10 mouse cellular contexts compared by ENCODE assay signal in the genomic region with DNA sequence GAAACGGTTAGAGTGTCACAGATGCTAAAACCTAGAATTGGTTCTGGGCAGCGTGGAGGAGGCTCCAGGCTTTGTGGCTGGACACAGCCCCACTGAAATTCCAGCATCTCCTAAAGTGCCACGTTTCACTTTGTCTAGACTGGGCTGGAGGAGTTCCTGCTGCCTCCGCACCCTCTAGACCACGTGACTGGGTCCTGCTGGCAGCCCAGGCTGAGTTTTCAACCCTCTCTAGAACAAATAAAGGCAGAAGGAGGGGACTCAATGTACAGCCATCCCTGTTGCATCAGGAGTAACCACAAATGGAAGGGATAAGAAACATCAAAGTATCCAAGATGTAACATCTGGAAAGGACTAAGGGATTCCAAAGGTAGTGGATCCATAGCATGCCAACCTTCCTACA. TPM values are rescaled to one million over a fixed set of nuclear protein-coding genes. Genes with fewer than 3 reads are reported as not detected.
DNase-seq lines count a peak whose midpoint lies in the region; ATAC-seq and TF ChIP-seq lines count a peak whose summit lies in the region.
"Had no signal": no experiment of that assay in that cellular context is flagged by ENCODE, and none has a peak within 500 bp of the region (broad histone marks: within the 10 kb centered on the region; RNA-seq: fewer than 3 reads in every experiment).

No protein-coding gene starts in this region.

- no peaks in the 10 kb centered on the region for H3K9me3 ChIP-seq in neural tube, embryonic 13.5 days
- H3K9me3 ChIP-seq in neural tube, embryonic 15.5 days (replicated peaks): no peaks in the 10 kb centered on the region
- no peaks in the 10 kb centered on the region for H3K9me3 ChIP-seq in kidney, embryonic 16.5 days (ENCODE audit: low read length)
- no peaks in the 10 kb centered on the region for H3K9me3 ChIP-seq in stomach, embryonic 16.5 days (replicated peaks; ENCODE audit: control insufficient read depth, low read length)
- H3K9me3 ChIP-seq in hindbrain, embryonic 11.5 days (ENCODE audit: control insufficient read depth, low read length): no peaks in the 10 kb centered on the region
- H3K9me3 ChIP-seq: megakaryocyte, embryonic 14.5 days had no signal

- no peak for ATAC-seq in neural tube, embryonic 13.5 days (ENCODE audit: low read depth)
- ATAC-seq in neural tube, embryonic 15.5 days (ENCODE audit: low FRiP score): no peak
- ATAC-seq in kidney, embryonic 16.5 days (ENCODE audit: low FRiP score, low TSS enrichment): no peak
- no peak for ATAC-seq in stomach, embryonic 16.5 days (ENCODE audit: insufficient read depth, low FRiP score)
- ATAC-seq in hindbrain, embryonic 11.5 days (ENCODE audit: low FRiP score): no peak
- ATAC-seq in frontal cortex, adult (ENCODE audit: low TSS enrichment): no peak

- no peak overlapping the region for H3K4me2 ChIP-seq in neural tube, embryonic 13.5 days
- H3K4me2 ChIP-seq in neural tube, embryonic 15.5 days: no peak overlapping the region
- peak overlapping the region; percentile 66; the same call in 1 of the 2 replicates for H3K4me2 ChIP-seq in kidney, embryonic 16.5 days (replicated peaks; ENCODE audit: low read depth, low read length)
- peak overlapping the region; percentile 76 for H3K4me2 ChIP-seq in stomach, embryonic 16.5 days (ENCODE audit: low read depth, low read length)
- no peak overlapping the region for H3K4me2 ChIP-seq in hindbrain, embryonic 11.5 days (replicated peaks; ENCODE audit: low read depth, low read length)

- TF ChIP-seq CTCF in left cerebral cortex, adult 2 months (IDR thresholded peaks at IDR 0.05): no peak

- peaks cover 7% of the 10 kb centered on the region; the same call in 1 of the 2 replicates for H3K36me3 ChIP-seq in neural tube, embryonic 13.5 days
- H3K36me3 ChIP-seq in neural tube, embryonic 15.5 days: no peaks in the 10 kb centered on the region
- peaks cover 10% of the 10 kb centered on the region for H3K36me3 ChIP-seq in kidney, embryonic 16.5 days (ENCODE audit: insufficient read depth, low read length)
- H3K36me3 ChIP-seq in stomach, embryonic 16.5 days (ENCODE audit: control insufficient read depth, insufficient read depth, low read length): no peaks in the 10 kb centered on the region
- H3K36me3 ChIP-seq in hindbrain, embryonic 11.5 days (ENCODE audit: control insufficient read depth, insufficient read depth, low read length): no peaks in the 10 kb centered on the region

- no peaks in the 10 kb centered on the region for H3K27me3 ChIP-seq in neural tube, embryonic 13.5 days
- no peaks in the 10 kb centered on the region for H3K27me3 ChIP-seq in neural tube, embryonic 15.5 days (replicated peaks)
- H3K27me3 ChIP-seq in kidney, embryonic 16.5 days (ENCODE audit: insufficient read depth, low read length): no peaks in the 10 kb centered on the region
- H3K27me3 ChIP-seq in stomach, embryonic 16.5 days (ENCODE audit: control insufficient read depth, insufficient read depth, low read length): no peaks in the 10 kb centered on the region
- H3K27me3 ChIP-seq in hindbrain, embryonic 11.5 days (ENCODE audit: control insufficient read depth, insufficient read depth, low read length): no peaks in the 10 kb centered on the region

- H3K27ac ChIP-seq in neural tube, embryonic 13.5 days (replicated peaks): 0 out of 2 replicates have a peak overlapping the region, but pooled peaks have one; percentile 3
- H3K27ac ChIP-seq in neural tube, embryonic 15.5 days (replicated peaks): no peak overlapping the region
- H3K27ac ChIP-seq in kidney, embryonic 16.5 days (ENCODE audit: low read length): peak overlapping the region; percentile 85
- H3K27ac ChIP-seq in stomach, embryonic 16.5 days (ENCODE audit: low read length): peak overlapping the region; percentile 54; the same call in 1 of the 2 replicates
- H3K27ac ChIP-seq in hindbrain, embryonic 11.5 days (ENCODE audit: low read depth, low read length): no peak overlapping the region
- no peak overlapping the region for H3K27ac ChIP-seq in left cerebral cortex, adult 2 months

- 67% methylated on average over 5 of the region's 5 CpGs for WGBS in neural tube, embryonic 13.5 days
- WGBS in neural tube, embryonic 15.5 days: 75% methylated on average over 5 of the region's 5 CpGs
- WGBS in kidney, embryonic 16.5 days: 29% methylated on average over 5 of the region's 5 CpGs
- WGBS in stomach, embryonic 16.5 days: 42% methylated on average over 5 of the region's 5 CpGs
- WGBS in hindbrain, embryonic 11.5 days: 76% methylated on average over 5 of the region's 5 CpGs

- H3K4me1 ChIP-seq in neural tube, embryonic 13.5 days (replicated peaks): peaks cover 46% of the 10 kb centered on the region
- peaks cover 23% of the 10 kb centered on the region for H3K4me1 ChIP-seq in neural tube, embryonic 15.5 days
- peaks cover 72% of the 10 kb centered on the region for H3K4me1 ChIP-seq in kidney, embryonic 16.5 days (ENCODE audit: insufficient read depth, low read length)
- peaks cover 49% of the 10 kb centered on the region for H3K4me1 ChIP-seq in stomach, embryonic 16.5 days (ENCODE audit: control insufficient read depth, insufficient read depth, low read length)
- peaks cover 7% of the 10 kb centered on the region for H3K4me1 ChIP-seq in hindbrain, embryonic 11.5 days (replicated peaks; ENCODE audit: control insufficient read depth, insufficient read depth, low read length)

- no peak overlapping the region for H3K9ac ChIP-seq in neural tube, embryonic 13.5 days
- H3K9ac ChIP-seq in neural tube, embryonic 15.5 days (replicated peaks): no peak overlapping the region
- peak overlapping the region; percentile 7; the same call in 1 of the 2 replicates for H3K9ac ChIP-seq in kidney, embryonic 16.5 days (replicated peaks; ENCODE audit: low read length)
- H3K9ac ChIP-seq in stomach, embryonic 16.5 days (ENCODE audit: low read length): peak overlapping the region; percentile 61; the same call in 1 of the 2 replicates
- no peak overlapping the region for H3K9ac ChIP-seq in hindbrain, embryonic 11.5 days (ENCODE audit: low read depth, low read length)

- H3K4me3 ChIP-seq in neural tube, embryonic 13.5 days: no peak overlapping the region
- no peak overlapping the region for H3K4me3 ChIP-seq in neural tube, embryonic 15.5 days (replicated peaks)
- peak overlapping the region; percentile 12; the same call in 1 of the 2 replicates for H3K4me3 ChIP-seq in kidney, embryonic 16.5 days (ENCODE audit: low read length)
- peak overlapping the region; percentile 7 for H3K4me3 ChIP-seq in stomach, embryonic 16.5 days (replicated peaks; ENCODE audit: low read length)
- H3K4me3 ChIP-seq in hindbrain, embryonic 11.5 days (ENCODE audit: low read depth, low read length): no peak overlapping the region
- no peak overlapping the region for H3K4me3 ChIP-seq in left cerebral cortex, adult 2 months
- H3K4me3 ChIP-seq: megakaryocyte, embryonic 14.5 days had no signal

- intact Hi-C loops in left cerebral cortex, adult 2 months (cut with DNase I): no loop called here

- peak; percentile 62 to 79 for DNase-seq in heart, adult 18-20 months
- no peak for DNase-seq in hindbrain, embryonic 11.5 days (ENCODE audit: low spot score)
- no peak for DNase-seq in left cerebral cortex, adult 2 months (ENCODE audit: extremely low spot score in 1 of 2, low spot score in 2 of 2)
- DNase-seq: right cerebral cortex, adult 18-20 months had no signal

RNA-seq across cellular contexts. Expression of a gene that starts 8.7 kb away (rescaled TPM):
- polyA plus RNA-seq in neural tube, embryonic 13.5 days (2015; fragmentation: Nextera tagmentation; extraction: Ambion mirVana): 730 and 747 TPM in 2 replicates
- 747 and 833 TPM in 2 replicates for polyA plus RNA-seq in neural tube, embryonic 15.5 days (2015; fragmentation: Nextera tagmentation; extraction: Ambion mirVana)
- total RNA-seq in heart, adult 18-20 months (2021): 100 to 1,000 TPM; 264 to 308 TPM
- 1,474 and 1,572 TPM in 2 replicates for polyA plus RNA-seq in kidney, embryonic 16.5 days (2015; fragmentation: Nextera tagmentation; extraction: Ambion mirVana)
- polyA plus RNA-seq in stomach, embryonic 16.5 days (2015; fragmentation: Nextera tagmentation; extraction: Ambion mirVana): 2,158 and 2,387 TPM in 2 replicates
- 528 and 573 TPM in 2 replicates for polyA plus RNA-seq in hindbrain, embryonic 11.5 days (2014; fragmentation: Nextera tagmentation; extraction: Ambion mirVana)
- total RNA-seq in left cerebral cortex, adult 2 months (2021): 100 to 1,000 TPM; 177 to 202 TPM

RNA-seq across cellular contexts. Expression of a gene that starts 46.7 kb away (rescaled TPM):
- polyA plus RNA-seq in neural tube, embryonic 13.5 days (2015; fragmentation: Nextera tagmentation; extraction: Ambion mirVana): 281 and 343 TPM in 2 replicates
- 303 and 338 TPM in 2 replicates for polyA plus RNA-seq in neural tube, embryonic 15.5 days (2015; fragmentation: Nextera tagmentation; extraction: Ambion mirVana)
- total RNA-seq in heart, adult 18-20 months (2021): 100 to 1,000 TPM in 1 of 2 experiments, 10 to 100 TPM in 1; 98.7 to 104 TPM
- polyA plus RNA-seq in kidney, embryonic 16.5 days (2015; fragmentation: Nextera tagmentation; extraction: Ambion mirVana): 376 and 406 TPM in 2 replicates
- 421 and 424 TPM in 2 replicates for polyA plus RNA-seq in stomach, embryonic 16.5 days (2015; fragmentation: Nextera tagmentation; extraction: Ambion mirVana)
- polyA plus RNA-seq in hindbrain, embryonic 11.5 days (2014; fragmentation: Nextera tagmentation; extraction: Ambion mirVana): 248 and 262 TPM in 2 replicates
- total RNA-seq in left cerebral cortex, adult 2 months (2021): 10 to 100 TPM; 87.0 to 97.9 TPM

RNA-seq across cellular contexts. Expression of a gene that starts 55.2 kb away (rescaled TPM):
- 111 and 119 TPM in 2 replicates for polyA plus RNA-seq in neural tube, embryonic 13.5 days (2015; fragmentation: Nextera tagmentation; extraction: Ambion mirVana)
- 91.5 and 115 TPM in 2 replicates for polyA plus RNA-seq in neural tube, embryonic 15.5 days (2015; fragmentation: Nextera tagmentation; extraction: Ambion mirVana)
- total RNA-seq in heart, adult 18-20 months (2021): 10 to 100 TPM; 40.5 to 41.3 TPM
- 188 and 197 TPM in 2 replicates for polyA plus RNA-seq in kidney, embryonic 16.5 days (2015; fragmentation: Nextera tagmentation; extraction: Ambion mirVana)
- 130 and 142 TPM in 2 replicates for polyA plus RNA-seq in stomach, embryonic 16.5 days (2015; fragmentation: Nextera tagmentation; extraction: Ambion mirVana)
- polyA plus RNA-seq in hindbrain, embryonic 11.5 days (2014; fragmentation: Nextera tagmentation; extraction: Ambion mirVana): 199 and 220 TPM in 2 replicates
- total RNA-seq in left cerebral cortex, adult 2 months (2021): 10 to 100 TPM; 34.8 to 35.0 TPM

Comparison
In these comparisons a context has a peak if more than half of its experiments do, and no peak if none do; other contexts are left out.
1. H3K27ac ChIP-seq: peak in neural tube, embryonic 13.5 days (single experiment), kidney, embryonic 16.5 days (single experiment) and stomach, embryonic 16.5 days (single experiment); none in neural tube, embryonic 15.5 days (single experiment), hindbrain, embryonic 11.5 days (single experiment) and left cerebral cortex, adult 2 months (single experiment).
2. H3K4me2 ChIP-seq: peak in kidney, embryonic 16.5 days (single experiment) and stomach, embryonic 16.5 days (single experiment); none in neural tube, embryonic 13.5 days (single experiment), neural tube, embryonic 15.5 days (single experiment) and hindbrain, embryonic 11.5 days (single experiment).
3. H3K4me3 ChIP-seq: peak in kidney, embryonic 16.5 days (single experiment) and stomach, embryonic 16.5 days (single experiment); none in neural tube, embryonic 13.5 days (single experiment), neural tube, embryonic 15.5 days (single experiment), hindbrain, embryonic 11.5 days (single experiment) and left cerebral cortex, adult 2 months (single experiment).
4. H3K9ac ChIP-seq: peak in kidney, embryonic 16.5 days (single experiment) and stomach, embryonic 16.5 days (single experiment); none in neural tube, embryonic 13.5 days (single experiment), neural tube, embryonic 15.5 days (single experiment) and hindbrain, embryonic 11.5 days (single experiment).
5. DNase-seq: peak in heart, adult 18-20 months (2 of 2); none in hindbrain, embryonic 11.5 days (single experiment) and left cerebral cortex, adult 2 months (0 of 2).